Mouse (Mus musculus): ENCODE results near the gene Tmem233.

The Tmem233 gene

DNA sequence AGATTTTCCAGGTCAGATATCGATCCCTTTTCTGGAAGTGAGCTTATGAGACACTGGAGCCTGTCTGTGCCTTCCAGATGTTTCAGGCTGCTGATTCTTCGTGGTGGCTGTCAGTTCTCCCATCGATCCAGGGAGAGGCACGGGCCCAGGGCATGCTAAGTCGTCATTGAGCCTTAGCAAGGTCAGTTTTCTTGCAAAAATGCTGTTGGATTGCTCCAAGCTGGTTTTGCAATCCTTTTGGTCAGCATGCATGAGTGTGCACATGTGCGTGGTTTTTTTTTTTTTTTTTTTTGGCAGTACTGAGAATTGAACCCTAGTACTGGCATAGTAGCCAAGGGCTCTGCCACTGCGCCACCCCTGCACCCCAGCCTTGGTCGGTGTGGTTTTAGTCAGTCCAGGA is 79.9 kb downstream of the Tmem233 start:
- DNase-seq, result no peak

DNA sequence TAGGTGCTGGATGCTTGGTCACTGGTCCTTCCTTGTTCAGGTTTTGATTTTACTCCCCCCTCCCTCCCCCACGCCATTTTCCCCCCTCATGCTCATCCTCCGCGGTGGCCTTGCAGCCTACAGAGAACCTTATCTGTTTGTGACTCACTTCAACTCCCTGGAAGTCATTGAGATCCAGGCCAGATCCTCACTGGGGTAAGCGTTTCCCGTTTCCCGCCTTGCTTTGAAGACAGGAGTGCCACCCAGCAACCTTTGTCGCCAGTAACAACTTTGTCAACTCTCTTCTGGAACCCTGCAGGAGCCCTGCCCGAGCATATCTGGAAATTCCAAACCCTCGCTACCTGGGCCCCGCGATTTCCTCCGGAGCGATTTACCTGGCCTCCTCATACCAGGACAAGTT is 85.7 kb downstream of the Tmem233 start:
- no peak for DNase-seq

DNA sequence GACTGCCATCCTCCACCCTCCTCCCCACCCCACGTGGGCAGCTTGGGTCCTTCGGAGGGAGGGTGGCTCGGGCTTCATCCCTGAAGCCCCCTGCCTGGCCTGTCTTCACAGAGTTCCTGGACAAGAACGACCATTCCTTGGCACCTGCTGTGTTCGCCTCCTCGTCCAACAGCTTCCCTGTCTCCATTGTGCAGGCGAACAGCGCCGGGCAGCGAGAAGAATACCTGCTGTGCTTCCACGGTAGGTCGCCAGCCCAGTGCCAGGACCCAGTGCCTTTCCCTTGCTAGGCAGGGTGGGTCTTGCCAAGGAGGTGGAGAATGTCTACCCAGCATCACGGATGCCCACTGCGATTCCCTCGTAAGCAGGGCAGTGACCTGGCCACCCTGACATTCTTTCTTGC is 88.9 kb downstream of the Tmem233 start:
- DNase-seq, result no peak

DNA sequence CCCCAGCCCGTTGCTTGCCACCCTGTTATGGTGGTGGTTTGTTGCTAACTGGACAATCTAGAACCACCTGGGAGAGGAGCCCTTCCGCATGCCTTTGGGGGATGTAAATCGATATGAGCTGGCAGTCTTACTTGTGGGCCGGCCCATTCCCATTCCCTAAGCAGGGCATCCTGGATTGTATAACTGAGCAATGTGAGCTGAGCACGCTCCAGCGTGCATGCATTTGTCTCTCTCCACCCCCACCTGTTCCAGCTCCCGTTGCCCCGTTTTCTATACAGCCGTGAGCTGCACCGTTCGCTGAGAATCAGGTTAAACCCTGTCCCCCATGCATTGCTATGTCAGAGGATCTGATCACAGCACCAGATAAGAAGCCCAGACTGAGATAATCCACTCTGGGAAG is 91.3 kb downstream of the Tmem233 start:
- no peak for DNase-seq

Measured in thymus, postnatal 36 days (tissue).